Mouse (Mus musculus): ENCODE measurements around the gene Slco3a1. TPM values are rescaled to one million over a fixed set of nuclear protein-coding genes. Genes with fewer than 3 reads are reported as not detected.

Gene Slco3a1
- polyA plus RNA-seq, 1 experiment, result 5.8 TPM

DNA sequence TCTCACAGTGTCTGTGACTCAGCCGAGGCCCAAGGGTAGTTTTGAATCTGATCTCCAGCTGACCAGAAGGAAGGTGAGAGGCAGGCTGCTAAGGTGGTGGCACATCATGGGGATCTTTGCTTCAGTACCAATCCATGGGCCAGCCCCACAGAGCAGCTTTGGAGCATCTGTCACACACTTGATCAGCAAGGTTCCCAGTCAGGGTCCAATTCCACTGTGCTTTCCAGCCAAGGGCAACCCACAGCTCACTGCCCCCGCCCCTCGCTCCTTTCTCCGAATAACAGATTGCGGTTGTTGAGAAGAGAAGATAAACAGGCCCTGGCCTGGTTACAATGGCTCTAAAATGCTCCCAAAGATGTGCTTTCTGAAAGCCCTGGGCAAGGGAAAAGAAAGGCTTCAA lies 47.7 kb downstream of the Slco3a1 start:
- 88% methylated on average over 5 of the region's 5 CpGs for WGBS
- no peak overlapping the region for H3K27ac ChIP-seq (ENCODE audit: control insufficient read depth, insufficient read depth, low read depth, low read length, poor library complexity)
- no peaks in the 10 kb centered on the region for H3K4me1 ChIP-seq (ENCODE audit: control insufficient read depth, insufficient read depth, low read length)
- TF ChIP-seq POLR2A (IDR thresholded peaks at IDR 0.05; ENCODE audit: borderline replicate concordance, control insufficient read depth, low read depth, low read length) (no peak), CTCF (IDR thresholded peaks at IDR 0.05; ENCODE audit: control insufficient read depth, insufficient read depth, low read length) (no peak)
- no peak overlapping the region for H3K4me3 ChIP-seq (replicated peaks; ENCODE audit: control insufficient read depth, low read depth, low read length)

DNA sequence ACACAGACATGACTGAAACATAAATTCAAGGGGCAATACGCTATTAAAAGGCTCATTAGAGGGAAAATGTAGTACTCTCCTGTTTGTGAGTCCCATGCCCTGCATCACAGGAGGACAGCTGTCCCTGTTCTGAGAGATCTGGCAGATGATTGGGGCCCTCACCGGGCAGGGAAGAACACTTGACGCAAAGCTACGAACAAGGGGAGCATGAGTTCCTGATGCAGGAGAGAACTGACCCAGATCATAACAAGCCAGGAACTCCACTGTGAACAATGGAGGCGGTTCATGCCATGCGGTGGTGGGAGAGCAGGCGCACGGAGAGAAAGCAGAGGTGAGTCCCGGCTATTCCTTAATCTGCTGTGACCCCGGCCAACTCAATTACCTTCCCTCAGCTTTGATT lies 48.9 kb downstream of the Slco3a1 start:
- no peak overlapping the region for H3K27ac ChIP-seq (ENCODE audit: control insufficient read depth, insufficient read depth, low read depth, low read length, poor library complexity)
- TF ChIP-seq CTCF (IDR thresholded peaks at IDR 0.05; ENCODE audit: control insufficient read depth, insufficient read depth, low read length) (no peak), POLR2A (IDR thresholded peaks at IDR 0.05; ENCODE audit: borderline replicate concordance, control insufficient read depth, low read depth, low read length) (no peak)
- no peaks in the 10 kb centered on the region for H3K4me1 ChIP-seq (ENCODE audit: control insufficient read depth, insufficient read depth, low read length)
- no peak overlapping the region for H3K4me3 ChIP-seq (replicated peaks; ENCODE audit: control insufficient read depth, low read depth, low read length)
- WGBS, result 85% methylated on average over 10 of the region's 10 CpGs

DNA sequence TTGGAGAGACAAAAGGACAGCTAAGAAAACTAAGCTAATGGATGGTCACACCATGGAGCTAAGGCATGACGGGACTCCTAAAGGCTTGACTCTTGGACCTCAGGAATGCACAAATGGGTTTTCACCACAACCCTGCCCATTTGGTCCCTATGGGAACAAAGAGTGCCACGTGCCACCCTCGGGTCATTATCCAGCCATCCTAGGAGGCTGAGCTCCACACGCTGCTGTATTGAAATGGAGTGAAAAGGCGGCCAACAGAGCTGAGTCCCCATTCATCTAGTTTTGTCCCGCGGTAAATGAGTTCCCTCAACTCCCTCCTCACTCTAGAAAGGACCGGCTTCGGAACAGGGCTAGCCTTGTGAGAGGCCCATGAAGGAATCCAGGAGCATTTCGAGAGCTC lies 53.4 kb downstream of the Slco3a1 start:
- H3K4me1 ChIP-seq (ENCODE audit: control insufficient read depth, insufficient read depth, low read length), result peaks cover 7% of the 10 kb centered on the region; the same call in 1 of the 2 replicates
- no peak overlapping the region for H3K27ac ChIP-seq (ENCODE audit: control insufficient read depth, insufficient read depth, low read depth, low read length, poor library complexity)
- no peak for TF ChIP-seq CTCF (IDR thresholded peaks at IDR 0.05; ENCODE audit: control insufficient read depth, insufficient read depth, low read length)
- TF ChIP-seq POLR2A (IDR thresholded peaks at IDR 0.05; ENCODE audit: borderline replicate concordance, control insufficient read depth, low read depth, low read length), result no peak
- no peak overlapping the region for H3K4me3 ChIP-seq (replicated peaks; ENCODE audit: control insufficient read depth, low read depth, low read length)
- WGBS, result 83% methylated on average over 10 of the region's 10 CpGs

DNA sequence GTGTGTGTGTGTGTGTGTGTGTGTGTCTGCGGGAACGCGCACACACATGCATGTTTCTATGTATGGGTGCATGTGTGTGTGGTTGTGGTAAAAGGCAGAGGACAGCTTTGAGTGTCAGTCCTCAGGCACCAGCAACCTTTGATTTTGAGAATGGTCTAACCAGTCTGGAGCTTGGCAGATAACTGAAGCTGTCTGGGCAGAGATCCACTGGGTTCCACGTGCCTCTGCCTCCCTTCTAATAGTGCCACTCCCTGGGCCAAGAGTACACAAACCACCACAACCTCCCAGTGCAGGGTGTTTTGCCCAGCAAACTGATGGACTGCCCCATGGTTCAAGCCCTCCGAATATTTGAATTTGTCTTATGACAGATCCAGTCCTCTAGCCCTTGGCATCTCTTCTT lies 55.1 kb downstream of the Slco3a1 start:
- peak overlapping the region; percentile 68; the same call in 1 of the 2 replicates for H3K27ac ChIP-seq (ENCODE audit: control insufficient read depth, insufficient read depth, low read depth, low read length, poor library complexity)
- TF ChIP-seq CTCF (IDR thresholded peaks at IDR 0.05; ENCODE audit: control insufficient read depth, insufficient read depth, low read length), result no peak
- TF ChIP-seq POLR2A (IDR thresholded peaks at IDR 0.05; ENCODE audit: borderline replicate concordance, control insufficient read depth, low read depth, low read length), result no peak
- no peak overlapping the region for H3K4me3 ChIP-seq (replicated peaks; ENCODE audit: control insufficient read depth, low read depth, low read length)
- WGBS, result 79% methylated on average over 5 of the region's 5 CpGs
- H3K4me1 ChIP-seq (ENCODE audit: control insufficient read depth, insufficient read depth, low read length), result peaks cover 7% of the 10 kb centered on the region

DNA sequence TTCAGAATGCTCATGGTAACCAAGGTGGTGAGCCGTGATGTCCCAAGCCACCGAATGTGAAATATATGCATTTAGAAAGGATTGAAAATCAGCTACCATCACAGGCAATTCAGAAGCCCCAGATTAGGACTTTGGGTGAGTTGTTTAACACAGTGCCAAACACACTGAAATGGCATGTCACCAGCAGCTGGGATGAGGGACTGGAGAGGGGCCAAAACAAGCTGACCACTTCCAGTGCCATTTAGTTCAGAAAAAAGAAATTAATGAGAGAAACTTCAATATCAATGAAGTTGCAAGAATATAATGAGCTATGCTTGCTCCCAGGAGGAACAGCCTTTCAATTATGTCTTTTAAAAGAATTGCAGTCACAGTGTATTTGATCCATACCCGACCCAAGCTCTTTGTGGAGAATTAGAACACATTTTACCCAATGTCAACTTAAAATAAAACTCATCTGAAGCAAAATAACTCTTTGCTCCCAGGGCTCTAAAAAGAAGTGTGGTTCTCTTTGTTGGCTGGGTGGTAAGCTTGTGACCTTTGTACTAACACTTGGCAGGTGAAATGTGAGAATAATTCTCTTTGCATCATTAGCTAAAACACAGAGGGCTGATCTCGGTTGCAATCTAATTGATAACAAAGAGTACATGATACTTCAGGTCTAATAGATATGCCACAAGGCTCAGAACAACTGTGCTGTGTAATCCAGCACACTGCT lies 56.2 kb downstream of the Slco3a1 start:
- TF ChIP-seq POLR2A (IDR thresholded peaks at IDR 0.05; ENCODE audit: borderline replicate concordance, control insufficient read depth, low read depth, low read length) (no peak), CTCF (IDR thresholded peaks at IDR 0.05; ENCODE audit: control insufficient read depth, insufficient read depth, low read length) (no peak)
- H3K27ac ChIP-seq (ENCODE audit: control insufficient read depth, insufficient read depth, low read depth, low read length, poor library complexity), result no peak overlapping the region
- 75% methylated on average over 4 of the region's 4 CpGs for WGBS
- no peak overlapping the region for H3K4me3 ChIP-seq (replicated peaks; ENCODE audit: control insufficient read depth, low read depth, low read length)
- H3K4me1 ChIP-seq (ENCODE audit: control insufficient read depth, insufficient read depth, low read length), result peaks cover 7% of the 10 kb centered on the region

DNA sequence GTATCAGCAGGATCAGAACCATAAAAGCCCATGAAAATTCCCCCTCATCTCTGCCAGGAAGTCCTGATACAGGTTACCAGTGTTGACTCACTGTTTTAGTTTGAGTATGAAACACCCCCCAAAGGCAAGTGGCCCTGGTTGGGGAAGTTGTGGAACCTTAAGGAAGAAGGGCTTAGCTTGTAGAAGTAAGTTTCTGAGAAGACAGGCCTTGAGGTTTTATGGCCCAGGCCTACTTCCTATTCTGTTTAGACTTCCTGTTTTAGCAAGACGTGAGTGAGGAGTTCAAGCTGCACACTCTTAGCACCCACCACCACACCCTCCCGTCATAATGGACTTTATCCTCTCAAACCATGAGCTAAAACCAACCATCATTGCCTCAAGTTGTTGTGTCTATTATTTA lies 57.4 kb downstream of the Slco3a1 start:
- no peak for TF ChIP-seq POLR2A (IDR thresholded peaks at IDR 0.05; ENCODE audit: borderline replicate concordance, control insufficient read depth, low read depth, low read length)
- TF ChIP-seq CTCF (IDR thresholded peaks at IDR 0.05; ENCODE audit: control insufficient read depth, insufficient read depth, low read length), result no peak
- Histone ChIP-seq H3K4me3 (replicated peaks; ENCODE audit: control insufficient read depth, low read depth, low read length) (no peak overlapping the region), H3K4me1 (ENCODE audit: control insufficient read depth, insufficient read depth, low read length) (peaks cover 7% of the 10 kb centered on the region), H3K27ac (ENCODE audit: control insufficient read depth, insufficient read depth, low read depth, low read length, poor library complexity) (peak overlapping the region; percentile 40; the same call in 1 of the 2 replicates)
- 13% methylated on average over 2 of the region's 2 CpGs for WGBS

DNA sequence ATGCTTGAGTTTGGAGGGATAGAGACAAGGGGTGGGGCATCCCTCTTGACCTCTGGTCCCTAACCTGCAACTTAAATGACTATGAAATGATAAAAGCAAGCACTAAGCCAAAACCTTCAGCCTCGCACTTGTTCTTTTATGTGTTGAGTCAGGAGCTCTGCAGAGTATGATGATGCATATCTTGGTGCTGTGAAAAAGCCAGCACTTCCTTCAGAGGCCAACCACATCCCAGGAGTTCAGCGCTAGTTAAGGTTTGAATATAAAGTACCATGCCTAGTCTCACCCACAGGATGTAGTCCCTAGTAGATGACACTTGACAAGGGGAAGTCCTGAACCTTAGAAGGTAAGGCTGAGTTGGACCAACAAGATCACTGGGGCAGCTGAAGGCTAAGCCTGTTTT lies 59.1 kb downstream of the Slco3a1 start:
- TF ChIP-seq CTCF (IDR thresholded peaks at IDR 0.05; ENCODE audit: control insufficient read depth, insufficient read depth, low read length) (no peak), POLR2A (IDR thresholded peaks at IDR 0.05; ENCODE audit: borderline replicate concordance, control insufficient read depth, low read depth, low read length) (no peak)
- 26% methylated on average over 2 of the region's 2 CpGs for WGBS
- no peak overlapping the region for H3K27ac ChIP-seq (ENCODE audit: control insufficient read depth, insufficient read depth, low read depth, low read length, poor library complexity)
- H3K4me1 ChIP-seq (ENCODE audit: control insufficient read depth, insufficient read depth, low read length), result peaks cover 7% of the 10 kb centered on the region
- no peak overlapping the region for H3K4me3 ChIP-seq (replicated peaks; ENCODE audit: control insufficient read depth, low read depth, low read length)

DNA sequence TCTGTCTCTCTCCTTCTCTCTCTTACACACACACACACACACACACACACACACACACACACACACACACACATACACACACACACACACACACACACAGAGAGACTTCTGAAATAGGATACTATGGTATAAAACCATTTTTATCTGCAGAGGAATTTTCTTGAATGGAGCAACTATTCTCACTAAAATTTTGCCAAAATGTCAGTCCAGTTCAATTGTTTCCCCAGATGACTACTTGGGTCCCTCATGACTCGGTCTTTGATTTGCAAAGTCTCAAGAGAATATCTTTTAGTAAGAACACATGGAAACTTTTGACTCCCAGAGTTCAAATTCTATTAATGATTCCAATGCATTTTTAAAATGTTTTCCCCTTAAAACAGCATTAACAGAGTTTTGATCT lies 60.8 kb downstream of the Slco3a1 start:
- WGBS, result 70% methylated on average over 1 of the region's 1 CpGs
- no peak overlapping the region for H3K4me3 ChIP-seq (replicated peaks; ENCODE audit: control insufficient read depth, low read depth, low read length)
- no peak for TF ChIP-seq POLR2A (IDR thresholded peaks at IDR 0.05; ENCODE audit: borderline replicate concordance, control insufficient read depth, low read depth, low read length)
- H3K4me1 ChIP-seq (ENCODE audit: control insufficient read depth, insufficient read depth, low read length), result no peaks in the 10 kb centered on the region; the same call in none of the 2 replicates
- no peak overlapping the region for H3K27ac ChIP-seq (ENCODE audit: control insufficient read depth, insufficient read depth, low read depth, low read length, poor library complexity)

All from bone marrow, adult 2 months (tissue).